Mouse (Mus musculus) stomach, postnatal 0 days (tissue): ENCODE results near the gene Txnrd2.

Source experiments
- CTCF ChIP-seq: IDR thresholded peaks from 2 replicates; pipeline ENCODE4 v1.5.1; 2016; ENCODE audit warnings: antibody characterized with exemption, low read depth, mild to moderate bottlenecking, moderate library complexity
- EP300 ChIP-seq: optimal IDR thresholded peaks from 2 replicates; pipeline ENCODE3; 2016; ENCODE audit warnings: antibody characterized with exemption

DNA sequence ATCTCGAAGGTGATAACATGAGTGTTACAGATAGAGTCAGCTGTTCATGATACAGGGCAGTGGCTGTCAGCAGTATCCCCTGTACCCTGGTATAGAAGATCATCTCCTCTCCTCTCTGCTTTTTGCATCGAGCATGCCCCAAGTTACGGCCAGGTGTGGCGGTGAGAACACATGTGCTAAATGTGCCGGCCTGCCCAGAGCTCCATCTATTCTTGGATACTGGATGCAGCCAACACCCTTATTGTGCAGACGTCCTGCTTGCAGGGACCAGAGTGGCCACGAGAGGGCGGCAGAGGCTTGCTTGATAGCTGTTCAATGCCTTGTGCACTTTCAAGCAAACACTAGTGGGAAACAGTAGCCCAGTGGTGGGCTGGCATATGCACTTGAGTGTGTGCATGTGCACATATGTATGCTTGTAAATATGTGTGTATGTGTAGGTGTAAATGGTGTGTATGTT, 17.2 kb downstream of the Txnrd2 start:
- TF ChIP-seq CTCF, result peak; percentile 100
- TF ChIP-seq EP300, result no peak
